Mouse (Mus musculus): ENCODE data around the gene Plscr1. TPM values are rescaled to one million over a fixed set of nuclear protein-coding genes. Genes with fewer than 3 reads are reported as not detected.

The Plscr1 gene
- polyA plus RNA-seq, 1 experiment = 6.9 TPM

DNA sequence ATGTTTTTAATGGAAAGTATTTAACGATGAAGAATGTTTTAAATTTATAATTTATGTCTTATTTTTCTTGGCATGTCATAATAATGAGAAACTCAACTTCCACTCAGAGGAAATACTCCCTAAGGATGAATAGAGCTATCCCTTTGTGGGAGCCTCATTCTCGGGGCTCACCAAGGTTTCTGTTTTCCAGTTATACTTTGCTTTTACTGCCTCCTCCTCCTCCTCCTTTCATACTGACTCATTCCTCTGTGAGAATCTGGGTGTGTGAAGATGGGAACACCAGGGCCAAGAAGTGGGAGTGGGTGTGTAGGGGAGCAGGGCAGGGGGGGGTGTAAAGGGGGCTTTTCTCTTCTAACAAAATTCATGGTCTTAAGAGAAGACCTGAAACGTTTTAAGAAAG, 43.4 kb downstream of the Plscr1 start:
- H3K27ac ChIP-seq (ENCODE audit: control insufficient read depth, insufficient read depth, low read length) = no peak overlapping the region
- 88% methylated on average over 3 of the region's 3 CpGs for WGBS

GRCm38 (mm10) chr9:92293560-92294548, 44.3 kb downstream of the Plscr1 start:
- H3K27ac ChIP-seq (ENCODE audit: control insufficient read depth, insufficient read depth, low read length) = no peak overlapping the region
- TF ChIP-seq POLR2A (IDR thresholded peaks at IDR 0.05; ENCODE audit: control insufficient read depth, extremely low read depth, insufficient read depth, low read length, poor library complexity) (no peak), CTCF (IDR thresholded peaks at IDR 0.05; ENCODE audit: borderline replicate concordance, control insufficient read depth, extremely low read depth, insufficient read depth, low read length, poor library complexity) (no peak)
- WGBS = 96% methylated on average over 2 of the region's 2 CpGs
- H3K4me1 ChIP-seq (replicated peaks; ENCODE audit: control insufficient read depth, insufficient read depth, low read length) = no peaks in the 10 kb centered on the region
- no peak for DNase-seq
- no peaks in the 10 kb centered on the region for H3K36me3 ChIP-seq (ENCODE audit: control insufficient read depth, insufficient read depth, low read length)
- H3K27me3 ChIP-seq (ENCODE audit: control insufficient read depth, insufficient read depth, low read length) = no peaks in the 10 kb centered on the region
- H3K4me3 ChIP-seq (ENCODE audit: control insufficient read depth, insufficient read depth, low read length) = no peak overlapping the region

More for the DNA sequence above, 43.4 kb downstream of the Plscr1 start:
- H3K4me1 ChIP-seq (replicated peaks; ENCODE audit: control insufficient read depth, insufficient read depth, low read length) = no peaks in the 10 kb centered on the region
- DNase-seq = no peak
- no peaks in the 10 kb centered on the region for H3K36me3 ChIP-seq (ENCODE audit: control insufficient read depth, insufficient read depth, low read length)
- H3K27me3 ChIP-seq (ENCODE audit: control insufficient read depth, insufficient read depth, low read length) = no peaks in the 10 kb centered on the region
- H3K4me3 ChIP-seq (ENCODE audit: control insufficient read depth, insufficient read depth, low read length) = no peak overlapping the region
- TF ChIP-seq POLR2A (IDR thresholded peaks at IDR 0.05; ENCODE audit: control insufficient read depth, extremely low read depth, insufficient read depth, low read length, poor library complexity) = no peak
- no peak for TF ChIP-seq CTCF (IDR thresholded peaks at IDR 0.05; ENCODE audit: borderline replicate concordance, control insufficient read depth, extremely low read depth, insufficient read depth, low read length, poor library complexity)

DNA sequence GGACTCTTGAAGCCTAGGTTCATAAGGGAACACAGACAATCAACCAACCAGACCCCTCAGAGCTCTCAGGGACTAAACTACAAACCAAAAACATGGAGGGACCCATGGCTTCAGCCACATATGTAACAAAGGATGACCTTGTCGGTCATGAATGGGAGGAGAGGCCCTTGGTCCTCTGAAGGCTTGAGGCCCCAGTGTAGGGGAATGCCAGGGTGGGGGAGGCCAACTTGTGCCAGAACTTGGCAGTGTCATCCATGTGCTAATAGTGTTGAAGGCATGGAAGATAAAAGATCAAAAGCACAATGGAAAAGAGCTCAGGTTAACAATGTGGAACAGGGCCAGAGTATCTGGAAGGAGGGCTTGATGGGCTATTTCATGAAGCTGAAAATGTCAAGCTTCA, 48.7 kb downstream of the Plscr1 start:
- Histone ChIP-seq H3K27ac (ENCODE audit: control insufficient read depth, insufficient read depth, low read length) (no peak overlapping the region), H3K27me3 (ENCODE audit: control insufficient read depth, insufficient read depth, low read length) (no peaks in the 10 kb centered on the region), H3K36me3 (ENCODE audit: control insufficient read depth, insufficient read depth, low read length) (no peaks in the 10 kb centered on the region), H3K4me1 (replicated peaks; ENCODE audit: control insufficient read depth, insufficient read depth, low read length) (no peaks in the 10 kb centered on the region), H3K4me3 (ENCODE audit: control insufficient read depth, insufficient read depth, low read length) (no peak overlapping the region)
- no peak for DNase-seq
- WGBS = 91% methylated on average over 1 of the region's 1 CpGs
- TF ChIP-seq POLR2A (IDR thresholded peaks at IDR 0.05; ENCODE audit: control insufficient read depth, extremely low read depth, insufficient read depth, low read length, poor library complexity) (no peak), CTCF (IDR thresholded peaks at IDR 0.05; ENCODE audit: borderline replicate concordance, control insufficient read depth, extremely low read depth, insufficient read depth, low read length, poor library complexity) (no peak)

DNA sequence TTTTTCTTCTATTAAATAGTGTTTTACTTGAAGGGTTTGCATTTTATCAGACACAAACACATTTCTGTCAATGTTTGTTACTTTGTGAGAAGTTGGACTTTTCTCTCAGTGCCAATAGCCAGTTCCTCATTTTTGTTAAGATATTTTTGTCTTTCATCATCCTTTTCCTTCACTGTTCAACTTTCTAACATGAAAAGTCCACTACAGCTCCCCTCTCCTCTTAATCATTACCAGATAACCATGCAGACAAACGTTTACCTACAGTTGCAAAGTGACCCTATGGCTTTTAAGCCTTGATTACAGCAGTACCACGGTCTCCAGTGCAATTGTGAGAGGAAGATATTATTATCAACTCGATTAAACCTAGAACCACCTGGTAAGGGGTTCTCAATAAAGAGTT, 51.7 kb downstream of the Plscr1 start:
- Histone ChIP-seq H3K36me3 (ENCODE audit: control insufficient read depth, insufficient read depth, low read length) (no peaks in the 10 kb centered on the region), H3K4me1 (replicated peaks; ENCODE audit: control insufficient read depth, insufficient read depth, low read length) (no peaks in the 10 kb centered on the region), H3K4me3 (ENCODE audit: control insufficient read depth, insufficient read depth, low read length) (no peak overlapping the region), H3K27me3 (ENCODE audit: control insufficient read depth, insufficient read depth, low read length) (no peaks in the 10 kb centered on the region), H3K27ac (ENCODE audit: control insufficient read depth, insufficient read depth, low read length) (no peak overlapping the region)
- 63% methylated on average over 3 of the region's 3 CpGs for WGBS
- no peak for TF ChIP-seq POLR2A (IDR thresholded peaks at IDR 0.05; ENCODE audit: control insufficient read depth, extremely low read depth, insufficient read depth, low read length, poor library complexity)
- TF ChIP-seq CTCF (IDR thresholded peaks at IDR 0.05; ENCODE audit: borderline replicate concordance, control insufficient read depth, extremely low read depth, insufficient read depth, low read length, poor library complexity) = no peak
- no peak for DNase-seq

- 84% methylated on average over 8 of the region's 8 CpGs for WGBS
- no peaks in the 10 kb centered on the region for H3K4me1 ChIP-seq (replicated peaks; ENCODE audit: control insufficient read depth, insufficient read depth, low read length)
- no peaks in the 10 kb centered on the region for H3K27me3 ChIP-seq (ENCODE audit: control insufficient read depth, insufficient read depth, low read length)
- no peak overlapping the region for H3K4me3 ChIP-seq (ENCODE audit: control insufficient read depth, insufficient read depth, low read length)
- TF ChIP-seq POLR2A (IDR thresholded peaks at IDR 0.05; ENCODE audit: control insufficient read depth, extremely low read depth, insufficient read depth, low read length, poor library complexity) (no peak), CTCF (IDR thresholded peaks at IDR 0.05; ENCODE audit: borderline replicate concordance, control insufficient read depth, extremely low read depth, insufficient read depth, low read length, poor library complexity) (no peak)
- no peak overlapping the region for H3K27ac ChIP-seq (ENCODE audit: control insufficient read depth, insufficient read depth, low read length)
- no peaks in the 10 kb centered on the region for H3K36me3 ChIP-seq (ENCODE audit: control insufficient read depth, insufficient read depth, low read length)
- no peak for DNase-seq
Measured at GRCm38 (mm10) chr9:92305075-92305474, 55.5 kb downstream of the Plscr1 start.

- no peaks in the 10 kb centered on the region for H3K4me1 ChIP-seq (replicated peaks; ENCODE audit: control insufficient read depth, insufficient read depth, low read length)
- H3K27ac ChIP-seq (ENCODE audit: control insufficient read depth, insufficient read depth, low read length) = no peak overlapping the region
- no peak for TF ChIP-seq CTCF (IDR thresholded peaks at IDR 0.05; ENCODE audit: borderline replicate concordance, control insufficient read depth, extremely low read depth, insufficient read depth, low read length, poor library complexity)
- no peak for TF ChIP-seq POLR2A (IDR thresholded peaks at IDR 0.05; ENCODE audit: control insufficient read depth, extremely low read depth, insufficient read depth, low read length, poor library complexity)
- H3K36me3 ChIP-seq (ENCODE audit: control insufficient read depth, insufficient read depth, low read length) = no peaks in the 10 kb centered on the region
- H3K27me3 ChIP-seq (ENCODE audit: control insufficient read depth, insufficient read depth, low read length) = no peaks in the 10 kb centered on the region
- no peak overlapping the region for H3K4me3 ChIP-seq (ENCODE audit: control insufficient read depth, insufficient read depth, low read length)
- DNase-seq = no peak
- WGBS = 96% methylated on average over 8 of the region's 8 CpGs
Measured at GRCm38 (mm10) chr9:92305620-92306220, 56.2 kb downstream of the Plscr1 start.
